Mouse (Mus musculus): ENCODE measurements at regions not wholly inside any gene's neighbourhood (a gene's known extent, or its start where the extent isn't known, plus 50 kb on each side); places are given as distances from the start of the nearest gene placed in this dataset.

DNA sequence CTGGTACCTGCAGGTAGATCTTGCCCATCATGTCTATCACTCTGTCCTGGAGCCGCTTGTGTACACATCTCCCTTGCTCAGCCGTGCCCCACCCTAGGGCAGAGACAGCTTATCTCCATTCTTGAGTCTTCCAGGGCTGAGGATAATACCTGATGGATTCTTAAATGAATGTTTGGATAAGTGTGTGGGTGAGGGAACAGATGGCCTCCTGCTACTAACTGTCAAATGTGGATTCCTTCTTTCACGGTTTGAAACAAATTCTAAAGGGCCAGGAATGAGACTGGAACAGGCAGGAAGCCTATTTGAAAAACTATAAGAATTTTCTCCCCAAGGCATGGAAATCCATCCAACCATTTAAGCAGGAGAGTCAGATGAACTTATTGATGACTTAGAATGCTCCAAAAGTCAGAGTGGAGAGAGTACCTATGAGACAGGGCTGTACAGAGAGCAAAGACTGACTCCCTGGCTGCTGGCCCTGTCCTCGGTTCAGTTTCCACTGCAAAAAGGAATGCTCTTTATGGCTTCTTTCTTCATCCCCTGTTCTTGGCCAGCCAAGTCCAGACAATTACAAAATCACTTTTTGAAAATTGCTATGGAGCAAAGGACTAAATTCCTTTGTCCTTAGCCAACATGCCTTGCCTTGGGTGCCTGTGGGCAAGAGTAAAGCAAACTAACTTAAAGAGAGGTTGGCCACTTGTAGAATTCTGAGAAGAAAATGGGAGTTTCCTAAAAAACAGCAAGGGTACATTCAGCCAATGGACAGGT lies 66.8 kb upstream of the Oxtr start:
- no peak for TF ChIP-seq CTCF (IDR thresholded peaks at IDR 0.05; ENCODE audit: low read depth, low read length)
- no peak for TF ChIP-seq POLR2A (IDR thresholded peaks at IDR 0.05; ENCODE audit: borderline replicate concordance, low read depth, low read length)

All from bone marrow macrophage, adult 2 months (primary cell).